Mouse (Mus musculus): Measurements from ENCODE around the gene Lrrc4b. TPM values are rescaled to one million over a fixed set of nuclear protein-coding genes. Genes with fewer than 3 reads are reported as not detected.

Gene Lrrc4b
- polyA plus RNA-seq, 1 experiment from 2014 or later: 26.4 TPM

DNA sequence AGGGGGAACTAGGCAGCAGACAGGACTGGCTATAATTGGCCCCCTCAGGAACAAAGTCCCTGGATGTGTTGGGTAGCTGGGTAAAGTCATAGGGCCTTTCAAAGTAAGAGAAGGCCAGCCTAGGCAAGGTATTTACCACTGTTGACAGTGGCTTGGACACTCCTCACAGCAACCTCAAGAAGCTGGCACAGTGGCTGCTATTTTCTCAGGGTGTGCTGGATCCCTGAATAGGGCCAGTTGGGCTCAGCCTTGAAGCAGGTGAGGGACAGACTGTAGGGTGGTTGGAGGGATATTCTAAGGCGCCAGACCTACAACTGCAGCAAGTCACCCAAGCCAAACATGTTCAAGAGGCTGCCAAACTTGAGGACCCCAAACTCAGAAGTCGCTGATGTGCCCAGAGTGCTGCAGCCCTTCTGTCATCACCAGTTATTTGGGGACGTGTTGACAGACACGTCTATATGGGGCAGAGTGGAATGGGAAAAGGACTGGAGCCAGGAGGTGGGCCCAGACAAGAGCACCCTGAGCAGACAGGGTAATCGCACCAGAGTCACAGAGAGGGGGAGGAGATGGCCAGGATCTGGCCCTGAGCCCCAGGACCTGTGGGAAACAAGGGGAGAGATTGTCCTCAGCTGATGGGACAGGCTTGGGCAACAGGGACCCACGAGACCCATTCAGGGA is 43.2 kb downstream of the Lrrc4b start:
- 48% methylated on average over 6 of the region's 6 CpGs for WGBS
- no peak overlapping the region for H3K4me3 ChIP-seq (replicated peaks; ENCODE audit: low read length)
- no peaks in the 10 kb centered on the region for H3K36me3 ChIP-seq (replicated peaks; ENCODE audit: control insufficient read depth, insufficient read depth)
- peaks cover 38% of the 10 kb centered on the region for H3K4me1 ChIP-seq (replicated peaks; ENCODE audit: control insufficient read depth, insufficient read depth, low read length)
- H3K27me3 ChIP-seq (ENCODE audit: control insufficient read depth, insufficient read depth, low read length): peaks cover 6% of the 10 kb centered on the region; the same call in 1 of the 2 replicates
- H3K9me3 ChIP-seq (ENCODE audit: control insufficient read depth, low read length): no peaks in the 10 kb centered on the region
- no peak overlapping the region for H3K27ac ChIP-seq
- DNase-seq (ENCODE audit: low spot score): no peak
- ATAC-seq (ENCODE audit: low FRiP score): no peak
- no peak overlapping the region for H3K4me2 ChIP-seq (replicated peaks)
- H3K9ac ChIP-seq: no peak overlapping the region; the same call in 1 of the 2 replicates

DNA sequence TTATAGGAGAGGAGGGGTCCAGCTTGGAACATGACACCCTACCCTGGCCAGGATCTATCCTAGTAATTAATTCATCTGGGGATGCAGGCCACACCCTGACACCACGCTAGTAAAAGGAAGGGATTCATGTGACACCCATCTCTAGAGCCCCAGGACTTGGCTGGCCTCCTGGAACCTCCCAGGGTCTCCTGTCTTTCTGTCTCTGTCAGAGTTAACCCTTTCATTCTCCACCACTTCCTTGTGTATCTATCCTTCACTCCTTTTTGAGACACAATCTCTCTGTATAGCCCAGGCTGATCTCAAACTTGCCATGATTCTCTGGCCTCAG is 43.7 kb downstream of the Lrrc4b start:
- Histone ChIP-seq H3K27me3 (ENCODE audit: control insufficient read depth, insufficient read depth, low read length) (peaks cover 11% of the 10 kb centered on the region), H3K9me3 (ENCODE audit: control insufficient read depth, low read length) (no peaks in the 10 kb centered on the region), H3K36me3 (replicated peaks; ENCODE audit: control insufficient read depth, insufficient read depth) (no peaks in the 10 kb centered on the region), H3K9ac (no peak overlapping the region; the same call in 1 of the 2 replicates), H3K4me2 (replicated peaks) (no peak overlapping the region), H3K27ac (no peak overlapping the region), H3K4me3 (replicated peaks; ENCODE audit: low read length) (no peak overlapping the region), H3K4me1 (replicated peaks; ENCODE audit: control insufficient read depth, insufficient read depth, low read length) (peaks cover 38% of the 10 kb centered on the region)
- 31% methylated on average over 1 of the region's 1 CpGs for WGBS
- DNase-seq (ENCODE audit: low spot score): no peak
- no peak for ATAC-seq (ENCODE audit: low FRiP score)

DNA sequence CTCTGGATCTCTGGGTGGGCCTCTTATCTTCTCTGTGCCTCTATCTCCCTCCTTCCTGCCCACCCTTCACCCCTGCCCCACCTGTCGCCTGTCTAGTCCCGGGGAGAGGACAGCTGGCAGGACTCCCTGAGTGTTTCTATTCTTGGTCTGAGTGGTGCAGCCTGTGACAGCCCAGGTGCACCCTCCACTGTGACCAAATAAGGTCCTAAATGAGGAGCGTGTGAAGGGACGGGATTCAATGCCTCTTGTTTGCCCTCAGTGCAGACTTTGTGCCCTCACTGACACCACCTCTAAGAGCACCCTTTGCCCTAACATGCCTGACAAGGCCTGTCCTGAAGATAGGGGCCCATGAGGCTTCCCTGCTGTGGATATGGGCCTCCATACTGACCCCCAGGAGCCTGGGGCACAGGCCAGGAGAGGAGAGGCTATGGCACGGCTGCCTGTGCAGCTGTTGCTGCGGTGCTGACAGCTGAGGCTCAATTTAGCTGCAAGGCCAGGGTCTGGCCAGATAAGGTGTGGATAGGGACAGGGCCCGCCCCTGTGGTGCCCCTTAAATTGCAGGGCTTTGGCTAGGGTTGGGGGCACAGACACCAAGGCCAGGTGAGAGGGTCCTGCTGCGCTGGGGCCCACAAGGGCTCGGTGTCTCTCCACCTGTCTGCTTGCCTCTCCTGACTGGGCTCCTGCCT is 44.3 kb downstream of the Lrrc4b start:
- Histone ChIP-seq H3K4me1 (replicated peaks; ENCODE audit: control insufficient read depth, insufficient read depth, low read length) (peaks cover 38% of the 10 kb centered on the region), H3K9ac (no peak overlapping the region; the same call in 1 of the 2 replicates), H3K9me3 (ENCODE audit: control insufficient read depth, low read length) (no peaks in the 10 kb centered on the region), H3K27ac (0 out of 2 replicates have a peak overlapping the region, but pooled peaks have one; percentile 29), H3K4me2 (replicated peaks) (no peak overlapping the region), H3K27me3 (ENCODE audit: control insufficient read depth, insufficient read depth, low read length) (peaks cover 16% of the 10 kb centered on the region), H3K36me3 (replicated peaks; ENCODE audit: control insufficient read depth, insufficient read depth) (no peaks in the 10 kb centered on the region), H3K4me3 (replicated peaks; ENCODE audit: low read length) (no peak overlapping the region)
- WGBS: 66% methylated on average over 9 of the region's 9 CpGs
- DNase-seq (ENCODE audit: low spot score) (no peak), ATAC-seq (ENCODE audit: low FRiP score) (no peak)

DNA sequence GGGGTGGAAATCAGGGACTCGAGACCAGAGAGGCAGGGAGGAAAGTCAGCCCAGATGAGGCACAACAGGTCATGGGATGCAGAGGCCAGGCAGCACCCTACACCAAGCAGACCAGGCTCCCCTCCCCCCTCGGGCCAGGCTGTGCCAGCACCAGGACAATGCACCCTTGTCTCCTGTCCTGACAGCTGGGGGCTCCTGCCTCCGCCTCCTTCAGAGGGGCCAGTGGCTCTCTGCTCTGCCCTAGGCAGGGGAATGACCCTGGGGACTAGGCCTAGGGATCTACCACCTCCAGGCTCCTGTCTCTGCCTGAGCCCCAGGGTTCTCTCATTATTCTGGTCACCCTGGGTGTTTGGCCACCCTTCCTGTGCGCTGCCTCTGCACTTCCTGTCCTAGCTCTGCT is 45.6 kb downstream of the Lrrc4b start:
- 17% methylated on average over 4 of the region's 4 CpGs for WGBS
- Histone ChIP-seq H3K27me3 (ENCODE audit: control insufficient read depth, insufficient read depth, low read length) (peaks cover 28% of the 10 kb centered on the region), H3K27ac (peak overlapping the region; percentile 29), H3K36me3 (replicated peaks; ENCODE audit: control insufficient read depth, insufficient read depth) (no peaks in the 10 kb centered on the region), H3K4me2 (replicated peaks) (no peak overlapping the region), H3K9me3 (ENCODE audit: control insufficient read depth, low read length) (no peaks in the 10 kb centered on the region), H3K4me1 (replicated peaks; ENCODE audit: control insufficient read depth, insufficient read depth, low read length) (peaks cover 25% of the 10 kb centered on the region), H3K4me3 (replicated peaks; ENCODE audit: low read length) (no peak overlapping the region), H3K9ac (no peak overlapping the region)
- ATAC-seq (ENCODE audit: low FRiP score) (peak; percentile 73), DNase-seq (ENCODE audit: low spot score) (no peak)

DNA sequence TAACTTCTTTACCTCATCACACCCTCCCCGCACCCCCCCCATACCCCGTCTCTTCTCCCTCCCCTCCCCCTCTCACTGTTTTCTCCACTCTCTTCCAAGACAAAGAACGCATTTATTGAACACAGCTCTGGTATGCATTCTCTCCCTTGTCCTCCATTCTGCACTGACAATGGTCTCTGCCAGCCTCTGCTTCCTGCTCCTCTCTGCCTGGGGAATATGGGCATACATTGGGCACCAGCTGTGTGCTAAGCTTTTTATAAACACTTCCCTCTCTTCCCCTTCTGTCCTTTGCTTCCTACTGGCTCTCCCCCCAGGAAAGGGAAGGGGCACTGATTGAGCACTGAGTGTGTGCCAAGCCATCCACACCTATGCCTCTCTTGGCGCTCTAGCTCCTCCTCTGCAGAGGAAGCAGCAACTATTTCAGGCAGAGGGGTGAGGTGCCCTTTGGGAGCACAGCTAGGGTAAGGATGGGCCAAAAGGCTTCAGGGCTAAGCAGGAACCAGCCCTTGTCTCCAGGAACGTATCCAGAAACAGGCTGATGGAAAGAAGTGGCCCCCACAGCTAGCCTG is 46.3 kb downstream of the Lrrc4b start:
- no peak overlapping the region for H3K9ac ChIP-seq
- WGBS: 24% methylated on average over 5 of the region's 5 CpGs
- no peak for ATAC-seq (ENCODE audit: low FRiP score)

DNA sequence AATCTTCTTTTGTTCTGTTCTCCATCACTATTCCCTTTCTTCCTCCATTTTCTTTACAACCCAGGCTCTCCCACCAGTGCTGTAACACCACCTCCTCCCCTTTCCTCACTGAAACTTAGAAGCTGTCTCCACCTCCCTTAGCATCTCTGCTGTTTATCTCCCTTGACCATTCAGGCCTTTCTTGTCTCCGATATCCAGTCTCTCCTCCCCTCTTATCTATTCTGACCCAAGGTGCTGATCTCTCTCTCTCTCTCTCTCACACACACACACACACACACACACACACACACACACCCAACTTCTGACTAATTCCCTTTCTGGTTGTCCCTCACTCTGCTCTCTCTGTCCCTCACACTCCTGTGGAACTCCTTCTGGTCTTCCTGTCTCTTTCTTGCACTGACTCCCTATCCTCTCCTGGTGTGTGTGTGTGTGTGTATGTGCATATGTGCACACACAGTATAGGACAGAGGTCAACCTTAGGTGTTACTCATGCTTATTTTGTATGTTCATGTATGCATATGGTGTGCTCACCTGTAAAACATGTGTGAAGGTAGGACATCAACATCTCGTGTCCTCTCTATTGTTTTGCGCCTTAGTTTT is 54.1 kb downstream of the Lrrc4b start:
- H3K9me3 ChIP-seq (ENCODE audit: control insufficient read depth, low read length): no peaks in the 10 kb centered on the region
- no peak overlapping the region for H3K27ac ChIP-seq
- no peak for DNase-seq (ENCODE audit: low spot score)
- H3K36me3 ChIP-seq (replicated peaks; ENCODE audit: control insufficient read depth, insufficient read depth): no peaks in the 10 kb centered on the region
- no peak overlapping the region for H3K4me2 ChIP-seq (replicated peaks)
- H3K4me1 ChIP-seq (replicated peaks; ENCODE audit: control insufficient read depth, insufficient read depth, low read length): no peaks in the 10 kb centered on the region
- H3K4me3 ChIP-seq (replicated peaks; ENCODE audit: low read length): no peak overlapping the region
- H3K9ac ChIP-seq: no peak overlapping the region
- no peak for ATAC-seq (ENCODE audit: low FRiP score)
- WGBS: 84% methylated on average over 3 of the region's 3 CpGs
- H3K27me3 ChIP-seq (ENCODE audit: control insufficient read depth, insufficient read depth, low read length): peaks cover 21% of the 10 kb centered on the region; the same call in 1 of the 2 replicates

More for the DNA sequence above, 46.3 kb downstream of the Lrrc4b start:
- peaks cover 31% of the 10 kb centered on the region for H3K27me3 ChIP-seq (ENCODE audit: control insufficient read depth, insufficient read depth, low read length)
- DNase-seq (ENCODE audit: low spot score): no peak
- H3K36me3 ChIP-seq (replicated peaks; ENCODE audit: control insufficient read depth, insufficient read depth): no peaks in the 10 kb centered on the region
- no peak overlapping the region for H3K4me3 ChIP-seq (replicated peaks; ENCODE audit: low read length)
- no peaks in the 10 kb centered on the region for H3K9me3 ChIP-seq (ENCODE audit: control insufficient read depth, low read length)
- H3K4me2 ChIP-seq (replicated peaks): no peak overlapping the region
- H3K27ac ChIP-seq: peak overlapping the region; percentile 29
- H3K4me1 ChIP-seq (replicated peaks; ENCODE audit: control insufficient read depth, insufficient read depth, low read length): peaks cover 22% of the 10 kb centered on the region

DNA sequence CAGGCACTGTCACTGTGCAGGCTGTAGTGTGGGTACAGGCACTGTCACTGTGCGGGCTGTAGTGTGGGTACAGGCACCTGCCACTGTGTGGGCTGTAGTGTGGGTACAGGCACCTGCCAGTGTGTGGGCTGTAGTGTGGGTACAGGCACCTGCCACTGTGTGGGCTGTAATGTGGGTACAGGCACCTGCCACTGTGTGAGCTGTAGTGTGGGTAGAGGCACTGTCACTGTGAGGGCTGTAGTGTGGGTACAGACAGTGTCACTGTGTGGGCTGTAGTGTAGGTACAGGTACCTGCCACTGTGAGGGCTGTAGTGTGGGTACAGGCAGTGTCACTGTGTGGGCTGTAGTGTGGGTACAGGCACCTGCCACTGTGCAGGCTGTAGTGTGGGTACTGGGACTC is 55.3 kb downstream of the Lrrc4b start:
- H3K27me3 ChIP-seq (ENCODE audit: control insufficient read depth, insufficient read depth, low read length): peaks cover 11% of the 10 kb centered on the region; the same call in 1 of the 2 replicates
- 93% methylated on average over 1 of the region's 1 CpGs for WGBS
- no peak overlapping the region for H3K9ac ChIP-seq
- no peaks in the 10 kb centered on the region for H3K4me1 ChIP-seq (replicated peaks; ENCODE audit: control insufficient read depth, insufficient read depth, low read length)
- no peak for DNase-seq (ENCODE audit: low spot score)
- ATAC-seq (ENCODE audit: low FRiP score): no peak
- H3K36me3 ChIP-seq (replicated peaks; ENCODE audit: control insufficient read depth, insufficient read depth): peaks cover 9% of the 10 kb centered on the region
- H3K9me3 ChIP-seq (ENCODE audit: control insufficient read depth, low read length): no peaks in the 10 kb centered on the region
- H3K27ac ChIP-seq: no peak overlapping the region
- H3K4me2 ChIP-seq (replicated peaks): no peak overlapping the region
- H3K4me3 ChIP-seq (replicated peaks; ENCODE audit: low read length): no peak overlapping the region

DNA sequence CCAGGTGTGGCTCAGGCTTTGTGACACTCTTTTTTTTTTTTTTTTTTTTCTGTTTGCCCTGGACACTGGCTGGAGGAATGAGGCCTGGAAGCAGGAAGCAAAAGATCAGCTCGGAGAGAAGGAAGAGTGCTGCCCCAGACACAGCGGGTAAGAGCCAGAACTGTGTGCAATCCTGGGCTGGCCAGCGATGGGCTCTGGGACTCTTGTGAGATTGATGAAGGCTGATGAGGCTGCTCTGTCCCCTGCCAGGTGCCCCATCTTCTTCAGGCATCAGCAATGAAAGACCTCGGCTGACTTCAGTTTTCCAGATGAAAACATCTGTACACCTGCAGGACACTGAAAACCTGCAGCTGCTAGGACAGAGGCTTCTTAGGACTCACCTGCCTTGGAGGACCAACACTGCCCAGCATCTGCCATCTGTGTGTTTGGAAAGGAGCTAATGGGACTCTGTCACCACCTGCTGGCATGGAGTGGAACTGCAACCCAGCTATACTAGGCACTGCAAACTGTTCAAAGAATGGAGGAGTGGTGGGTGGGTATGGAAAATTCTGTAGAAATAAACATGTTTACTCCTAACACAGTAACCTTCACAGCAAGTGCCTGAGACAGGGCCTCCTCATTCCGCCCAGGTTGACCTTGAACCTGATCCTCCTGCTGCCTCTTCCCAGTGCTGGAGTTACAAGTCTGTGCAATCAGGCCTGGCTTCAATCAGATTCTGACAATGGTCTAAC is 56.2 kb downstream of the Lrrc4b start:
- Histone ChIP-seq H3K4me3 (replicated peaks; ENCODE audit: low read length) (no peak overlapping the region), H3K4me2 (replicated peaks) (no peak overlapping the region), H3K27me3 (ENCODE audit: control insufficient read depth, insufficient read depth, low read length) (peaks cover 6% of the 10 kb centered on the region; the same call in 1 of the 2 replicates), H3K36me3 (replicated peaks; ENCODE audit: control insufficient read depth, insufficient read depth) (peaks cover 15% of the 10 kb centered on the region), H3K9me3 (ENCODE audit: control insufficient read depth, low read length) (no peaks in the 10 kb centered on the region), H3K27ac (no peak overlapping the region), H3K4me1 (replicated peaks; ENCODE audit: control insufficient read depth, insufficient read depth, low read length) (no peaks in the 10 kb centered on the region), H3K9ac (no peak overlapping the region)
- 40% methylated on average over 5 of the region's 5 CpGs for WGBS
- peak; percentile 77 for ATAC-seq (ENCODE audit: low FRiP score)
- peak; percentile 96 for DNase-seq (ENCODE audit: low spot score)

Measured in hindbrain, embryonic 14.5 days (tissue).